Mouse (Mus musculus) brain, embryonic 14.5 days (tissue): ENCODE results near the gene Eif2b3.

Source experiments
- CTCF ChIP-seq: fragments of 200-500 bp; IDR thresholded peaks from 2 replicates; pipeline ENCODE4 v1.5.1; 2012; ENCODE audit warnings: inconsistent platforms, mild to moderate bottlenecking, moderate library complexity, borderline replicate concordance; ENCODE audit not compliant: insufficient read depth, insufficient read length; ENCODE audit errors: extremely low read depth
- POLR2A ChIP-seq: fragments of 200-500 bp; IDR thresholded peaks from 2 replicates; pipeline ENCODE4 v1.6.1; 2012; ENCODE audit warnings: mild to moderate bottlenecking, inconsistent platforms, borderline replicate concordance; ENCODE audit not compliant: poor library complexity, insufficient read depth, insufficient read length, severe bottlenecking; ENCODE audit errors: extremely low read depth

GRCm38 (mm10) chr4:117070624-117071023 is 51.4 kb downstream of the Eif2b3 start:
- TF ChIP-seq CTCF, result no peak
- TF ChIP-seq POLR2A, result no peak
